Mouse (Mus musculus): ENCODE results near the gene Naif1.

DNA sequence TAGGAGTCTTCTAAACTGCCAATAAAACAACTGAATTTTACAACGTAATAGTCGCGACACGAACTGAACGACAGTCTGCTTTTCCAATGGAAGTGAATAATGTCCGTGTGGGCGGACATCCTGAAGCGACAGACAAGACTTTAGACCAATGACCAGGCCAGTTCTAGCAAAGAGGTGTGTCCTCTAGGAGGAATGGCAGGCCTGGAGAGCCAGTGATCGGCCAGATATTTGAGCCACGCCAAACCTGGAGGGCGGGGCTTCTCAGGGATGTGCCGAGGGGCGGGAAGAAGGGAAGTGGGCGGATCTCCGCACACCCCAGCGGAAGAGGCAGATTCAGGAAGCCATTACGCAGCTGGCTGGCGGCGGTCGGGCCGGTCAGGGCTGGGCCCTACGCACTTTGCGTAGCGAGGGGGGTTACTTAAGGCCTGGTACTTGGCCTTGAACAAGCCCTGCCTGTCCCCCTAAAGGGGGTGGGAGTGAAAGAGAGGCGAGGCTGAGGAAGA is 1.7 kb downstream of the Naif1 start:
- TF ChIP-seq GATA1 (IDR thresholded peaks at IDR 0.05; ENCODE audit: low read length) (peak; percentile 14; the same call in 1 of the 2 replicates), TAL1 (IDR thresholded peaks at IDR 0.05; ENCODE audit: low read length) (no peak)
